Mouse (Mus musculus): ENCODE measurements around the gene Fads3. TPM values are rescaled to one million over a fixed set of nuclear protein-coding genes. Genes with fewer than 3 reads are reported as not detected.

Gene Fads3
- polyA plus RNA-seq, 2 experiments: 10.6 to 40.8 TPM

GRCm38 (mm10) chr19:10011408-10011807, 30.0 kb upstream of the Fads3 start:
- 76% methylated on average over 1 of the region's 1 CpGs for WGBS
- no peak overlapping the region for H3K4me2 ChIP-seq (replicated peaks; ENCODE audit: low read depth, low read length, severe bottlenecking)
- no peaks in the 10 kb centered on the region for H3K36me3 ChIP-seq (ENCODE audit: control insufficient read depth, insufficient read depth, low read length)
- H3K4me3 ChIP-seq (replicated peaks; ENCODE audit: low read length): no peak overlapping the region
- no peak overlapping the region for H3K27ac ChIP-seq (replicated peaks; ENCODE audit: low read depth, low read length)
- no peak overlapping the region for H3K9ac ChIP-seq (ENCODE audit: low read depth, low read length, severe bottlenecking)
- H3K9me3 ChIP-seq (ENCODE audit: control insufficient read depth, low read length): no peaks in the 10 kb centered on the region
- TF ChIP-seq POLR2A (IDR thresholded peaks at IDR 0.05; ENCODE audit: borderline replicate concordance, extremely low read depth, insufficient read depth, insufficient read length): no peak
- H3K4me1 ChIP-seq (ENCODE audit: control insufficient read depth, insufficient read depth, low read length): peaks cover 29% of the 10 kb centered on the region
- ATAC-seq (ENCODE audit: low FRiP score, low read depth): no peak
- no peaks in the 10 kb centered on the region for H3K27me3 ChIP-seq (ENCODE audit: control insufficient read depth, insufficient read depth, low read length)
- DNase-seq (ENCODE audit: low spot score): no peak

GRCm38 (mm10) chr19:10012827-10013278, 28.5 kb upstream of the Fads3 start:
- Histone ChIP-seq H3K9ac (ENCODE audit: low read depth, low read length, severe bottlenecking) (peak overlapping the region; percentile 4; the same call in 1 of the 2 replicates), H3K4me1 (ENCODE audit: control insufficient read depth, insufficient read depth, low read length) (peaks cover 34% of the 10 kb centered on the region), H3K4me3 (replicated peaks; ENCODE audit: low read length) (no peak overlapping the region), H3K4me2 (replicated peaks; ENCODE audit: low read depth, low read length, severe bottlenecking) (peak overlapping the region; percentile 10; the same call in 1 of the 2 replicates), H3K9me3 (ENCODE audit: control insufficient read depth, low read length) (no peaks in the 10 kb centered on the region), H3K36me3 (ENCODE audit: control insufficient read depth, insufficient read depth, low read length) (no peaks in the 10 kb centered on the region), H3K27ac (replicated peaks; ENCODE audit: low read depth, low read length) (peak overlapping the region; percentile 87), H3K27me3 (ENCODE audit: control insufficient read depth, insufficient read depth, low read length) (no peaks in the 10 kb centered on the region)
- ATAC-seq (ENCODE audit: low FRiP score, low read depth) (peak; percentile 60), DNase-seq (ENCODE audit: low spot score) (peak; percentile 70)
- no peak for TF ChIP-seq POLR2A (IDR thresholded peaks at IDR 0.05; ENCODE audit: borderline replicate concordance, extremely low read depth, insufficient read depth, insufficient read length)
- 7% methylated on average over 6 of the region's 6 CpGs for WGBS

GRCm38 (mm10) chr19:10013348-10013747, 28.0 kb upstream of the Fads3 start:
- peak; percentile 23 for DNase-seq (ENCODE audit: low spot score)
- no peaks in the 10 kb centered on the region for H3K36me3 ChIP-seq (ENCODE audit: control insufficient read depth, insufficient read depth, low read length)
- peak overlapping the region; percentile 10; the same call in 1 of the 2 replicates for H3K4me2 ChIP-seq (replicated peaks; ENCODE audit: low read depth, low read length, severe bottlenecking)
- H3K9ac ChIP-seq (ENCODE audit: low read depth, low read length, severe bottlenecking): peak overlapping the region; percentile 4; the same call in 1 of the 2 replicates
- no peak overlapping the region for H3K4me3 ChIP-seq (replicated peaks; ENCODE audit: low read length)
- no peaks in the 10 kb centered on the region for H3K27me3 ChIP-seq (ENCODE audit: control insufficient read depth, insufficient read depth, low read length)
- H3K9me3 ChIP-seq (ENCODE audit: control insufficient read depth, low read length): no peaks in the 10 kb centered on the region
- WGBS: 11% methylated on average over 3 of the region's 3 CpGs
- no peak for TF ChIP-seq POLR2A (IDR thresholded peaks at IDR 0.05; ENCODE audit: borderline replicate concordance, extremely low read depth, insufficient read depth, insufficient read length)
- H3K27ac ChIP-seq (replicated peaks; ENCODE audit: low read depth, low read length): peak overlapping the region; percentile 87
- peak; percentile 2; the same call in 1 of the 2 replicates for ATAC-seq (ENCODE audit: low FRiP score, low read depth)
- H3K4me1 ChIP-seq (ENCODE audit: control insufficient read depth, insufficient read depth, low read length): peaks cover 34% of the 10 kb centered on the region

- H3K27ac ChIP-seq (replicated peaks; ENCODE audit: low read depth, low read length): peak overlapping the region; percentile 87
- H3K4me1 ChIP-seq (ENCODE audit: control insufficient read depth, insufficient read depth, low read length): peaks cover 38% of the 10 kb centered on the region
- no peak overlapping the region for H3K4me2 ChIP-seq (replicated peaks; ENCODE audit: low read depth, low read length, severe bottlenecking)
- peak; percentile 87 for DNase-seq (ENCODE audit: low spot score)
- H3K27me3 ChIP-seq (ENCODE audit: control insufficient read depth, insufficient read depth, low read length): no peaks in the 10 kb centered on the region
- H3K4me3 ChIP-seq (replicated peaks; ENCODE audit: low read length): no peak overlapping the region
- 10% methylated on average over 5 of the region's 5 CpGs for WGBS
- H3K9me3 ChIP-seq (ENCODE audit: control insufficient read depth, low read length): no peaks in the 10 kb centered on the region
- no peak overlapping the region for H3K9ac ChIP-seq (ENCODE audit: low read depth, low read length, severe bottlenecking)
- H3K36me3 ChIP-seq (ENCODE audit: control insufficient read depth, insufficient read depth, low read length): no peaks in the 10 kb centered on the region
- ATAC-seq (ENCODE audit: low FRiP score, low read depth): peak; percentile 56
- TF ChIP-seq POLR2A (IDR thresholded peaks at IDR 0.05; ENCODE audit: borderline replicate concordance, extremely low read depth, insufficient read depth, insufficient read length): no peak
Measured at GRCm38 (mm10) chr19:10013913-10014312, 27.5 kb upstream of the Fads3 start.

- no peak for DNase-seq (ENCODE audit: low spot score)
- 0 out of 2 replicates have a peak overlapping the region, but pooled peaks have one; percentile 2 for H3K9ac ChIP-seq (ENCODE audit: low read depth, low read length, severe bottlenecking)
- H3K4me1 ChIP-seq (ENCODE audit: control insufficient read depth, insufficient read depth, low read length): peaks cover 46% of the 10 kb centered on the region
- no peak overlapping the region for H3K27ac ChIP-seq (replicated peaks; ENCODE audit: low read depth, low read length)
- H3K27me3 ChIP-seq (ENCODE audit: control insufficient read depth, insufficient read depth, low read length): no peaks in the 10 kb centered on the region
- H3K9me3 ChIP-seq (ENCODE audit: control insufficient read depth, low read length): no peaks in the 10 kb centered on the region
- H3K36me3 ChIP-seq (ENCODE audit: control insufficient read depth, insufficient read depth, low read length): no peaks in the 10 kb centered on the region
- no peak overlapping the region for H3K4me2 ChIP-seq (replicated peaks; ENCODE audit: low read depth, low read length, severe bottlenecking)
- ATAC-seq (ENCODE audit: low FRiP score, low read depth): no peak
- 73% methylated on average over 13 of the region's 13 CpGs for whole genome bisulfite sequencing
- no peak overlapping the region for H3K4me3 ChIP-seq (replicated peaks; ENCODE audit: low read length)
- TF ChIP-seq POLR2A (IDR thresholded peaks at IDR 0.05; ENCODE audit: borderline replicate concordance, extremely low read depth, insufficient read depth, insufficient read length): no peak
Measured at GRCm38 (mm10) chr19:10014824-10015223, 26.5 kb upstream of the Fads3 start.
